In the genomic region with DNA sequence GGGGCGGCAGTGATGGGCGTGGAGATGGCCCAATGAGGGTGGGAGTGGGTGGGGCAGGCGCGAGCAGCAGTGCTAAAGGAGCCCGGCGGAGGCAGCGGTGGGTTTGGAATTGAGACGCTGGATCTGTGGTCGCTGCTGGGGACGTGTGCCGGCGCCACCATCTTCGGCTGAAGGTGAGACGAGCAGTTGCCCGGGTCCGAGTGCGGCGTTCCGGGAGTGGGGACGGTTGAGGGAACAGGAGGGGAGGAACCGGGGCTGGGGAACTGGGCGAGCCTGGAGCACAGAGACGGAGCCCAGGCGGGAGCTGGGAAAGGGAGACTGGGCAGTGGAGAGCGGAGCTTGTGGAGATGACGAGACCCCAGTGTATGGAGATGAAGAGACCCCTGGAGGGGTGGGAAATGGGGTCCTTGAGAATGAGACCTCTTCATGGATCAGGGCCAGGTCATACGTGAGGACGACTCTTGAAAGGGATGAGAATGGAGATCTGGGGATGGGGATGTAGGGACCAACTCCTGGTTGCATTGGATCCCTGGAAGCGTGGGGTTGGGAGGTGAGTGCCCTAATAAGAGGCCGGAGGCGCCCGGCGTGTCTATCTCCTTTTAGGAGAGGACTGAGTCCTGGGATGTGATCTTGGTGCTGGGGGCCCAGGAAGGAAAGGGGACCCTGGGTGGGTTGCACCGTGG, we compare ENCODE assay signal across 8 mouse cellular contexts. TPM values are rescaled to one million over a fixed set of nuclear protein-coding genes. Genes with fewer than 3 reads are reported as not detected.
DNase-seq lines count a peak whose midpoint lies in the region; ATAC-seq and TF ChIP-seq lines count a peak whose summit lies in the region.

No protein-coding gene starts in this region.

- no peak for DNase-seq in cerebellum, adult 2 months
- no peak for DNase-seq in cerebellum, postnatal 4 days (ENCODE audit: low spot score in 2 of 2)
- no peak for DNase-seq in neural tube, embryonic 11.5 days (ENCODE audit: low spot score)
- DNase-seq in neural tube, embryonic 10.5 days (ENCODE audit: extremely low spot score, low spot score): no peak
- peak; percentile 40 for DNase-seq in liver

- peak overlapping the region; percentile 91 for H3K4me3 ChIP-seq in cerebellum, adult 2 months (replicated peaks; ENCODE audit: insufficient read depth, low read depth, low read length)
- peak overlapping the region; percentile 87 for H3K4me3 ChIP-seq in neural tube, embryonic 11.5 days (ENCODE audit: low read depth, low read length)
- H3K4me3 ChIP-seq in forebrain, embryonic 13.5 days: peak overlapping the region; percentile 96
- peak overlapping the region; percentile 73 for H3K4me3 ChIP-seq in small intestine, adult 2 months (ENCODE audit: low read depth, low read length)

- peak overlapping the region; percentile 73 for H3K27ac ChIP-seq in cerebellum, adult 2 months (ENCODE audit: insufficient read depth, low read length)
- peak overlapping the region; percentile 94 for H3K27ac ChIP-seq in neural tube, embryonic 11.5 days (ENCODE audit: low read depth, low read length)
- peak overlapping the region; percentile 95 for H3K27ac ChIP-seq in forebrain, embryonic 13.5 days
- no peak overlapping the region for H3K27ac ChIP-seq in small intestine, adult 2 months (ENCODE audit: insufficient read depth, low read depth, low read length)

- under 1% methylated on average over 34 of the region's 34 CpGs for WGBS in cerebellum, adult 2 months
- WGBS in neural tube, embryonic 11.5 days: under 1% methylated on average over 34 of the region's 34 CpGs
- WGBS in forebrain, embryonic 13.5 days: under 1% methylated on average over 34 of the region's 34 CpGs
- 2% methylated on average over 34 of the region's 34 CpGs for WGBS in small intestine, adult 2 months

- H3K4me1 ChIP-seq in cerebellum, adult 2 months (ENCODE audit: control insufficient read depth, insufficient read depth, low read length): no peaks in the 10 kb centered on the region; the same call in 1 of the 2 replicates
- H3K4me1 ChIP-seq in neural tube, embryonic 11.5 days (ENCODE audit: control insufficient read depth, insufficient read depth, low read length): peaks cover 7% of the 10 kb centered on the region; the same call in 1 of the 2 replicates
- peaks cover 20% of the 10 kb centered on the region for H3K4me1 ChIP-seq in forebrain, embryonic 13.5 days
- H3K4me1 ChIP-seq in small intestine, adult 2 months (ENCODE audit: control insufficient read depth, insufficient read depth, insufficient read length, low read length): peaks cover 9% of the 10 kb centered on the region

- no peaks in the 10 kb centered on the region for H3K36me3 ChIP-seq in neural tube, embryonic 11.5 days (ENCODE audit: control insufficient read depth, insufficient read depth, low read length)
- no peaks in the 10 kb centered on the region for H3K36me3 ChIP-seq in forebrain, embryonic 13.5 days (ENCODE audit: poor library complexity, severe bottlenecking)
- no peaks in the 10 kb centered on the region for H3K36me3 ChIP-seq in small intestine, adult 2 months (ENCODE audit: control insufficient read depth, insufficient read depth, low read length)

- peak; percentile 7; the same call in 1 of the 2 replicates for TF ChIP-seq CTCF in cerebellum, adult 2 months (IDR thresholded peaks at IDR 0.05; ENCODE audit: borderline replicate concordance, insufficient read depth, low read depth, low read length)
- TF ChIP-seq CTCF in small intestine, adult 2 months (IDR thresholded peaks at IDR 0.05; ENCODE audit: extremely low read depth, insufficient read length, insufficient replicate concordance, low read depth, low read length): no peak

- H3K27me3 ChIP-seq in cerebellum, adult 2 months (ENCODE audit: control insufficient read depth, insufficient read depth, low read length): no peaks in the 10 kb centered on the region
- no peaks in the 10 kb centered on the region for H3K27me3 ChIP-seq in neural tube, embryonic 11.5 days (ENCODE audit: control insufficient read depth, insufficient read depth, low read length)
- no peaks in the 10 kb centered on the region for H3K27me3 ChIP-seq in forebrain, embryonic 13.5 days
- peaks cover 29% of the 10 kb centered on the region for H3K27me3 ChIP-seq in small intestine, adult 2 months (ENCODE audit: control insufficient read depth, insufficient read depth, low read length)

- no peak for TF ChIP-seq POLR2A in cerebellum, adult 2 months (IDR thresholded peaks at IDR 0.05; ENCODE audit: borderline replicate concordance, insufficient read depth, low read length)
- no peak for TF ChIP-seq POLR2A in small intestine, adult 2 months (IDR thresholded peaks at IDR 0.05; ENCODE audit: low read depth, low read length)

- H3K9ac ChIP-seq in neural tube, embryonic 11.5 days (ENCODE audit: low read length): peak overlapping the region; percentile 95
- peak overlapping the region; percentile 98 for H3K9ac ChIP-seq in forebrain, embryonic 13.5 days

- ATAC-seq in neural tube, embryonic 11.5 days (ENCODE audit: insufficient read depth, low FRiP score, low TSS enrichment): peak; percentile 48
- ATAC-seq in forebrain, embryonic 13.5 days: peak; percentile 39
- ATAC-seq in granulocyte monocyte progenitor cell, adult 5-6 weeks (replicated peaks; ENCODE audit: poor library complexity, severe bottlenecking): no peak

- peak overlapping the region; percentile 68 for H3K4me2 ChIP-seq in neural tube, embryonic 11.5 days (ENCODE audit: low read depth)
- peak overlapping the region; percentile 76 for H3K4me2 ChIP-seq in forebrain, embryonic 13.5 days

- no peaks in the 10 kb centered on the region for H3K9me3 ChIP-seq in neural tube, embryonic 11.5 days (ENCODE audit: control insufficient read depth, low read length)
- H3K9me3 ChIP-seq in forebrain, embryonic 13.5 days (replicated peaks): no peaks in the 10 kb centered on the region

RNA-seq across cellular contexts. Expression of a gene that starts 0.8 kb away (rescaled TPM):
- 177 and 180 TPM in 2 replicates for polyA plus RNA-seq in cerebellum, adult 2 months (2012; rRNA removed)
- 138 and 159 TPM in 2 replicates for polyA plus RNA-seq in neural tube, embryonic 11.5 days (2014; fragmentation: Nextera tagmentation; extraction: Ambion mirVana)
- polyA plus RNA-seq in forebrain, embryonic 13.5 days (2015; fragmentation: Nextera tagmentation; extraction: Ambion mirVana): 108 and 122 TPM in 2 replicates
- 3.9 and 6.8 TPM in 2 replicates for polyA plus RNA-seq in small intestine, adult 2 months (2012; rRNA removed)
- 0.37 TPM in 1 of 2 replicates, not detected in the other for total RNA-seq in granulocyte monocyte progenitor cell, adult 5-6 weeks (2014; fragmentation: Nextera tagmentation)
- 0.21 and 0.30 TPM in 2 replicates for total RNA-seq in granulocyte monocyte progenitor cell, adult 5-6 weeks (2017)

Comparison
In these comparisons a context has a peak if more than half of its experiments do, and no peak if none do; other contexts are left out.
1. RNA of a gene that starts 0.8 kb away (polyA plus RNA-seq): 177 to 180 TPM in cerebellum, adult 2 months, 138 to 159 TPM in neural tube, embryonic 11.5 days and 108 to 122 TPM in forebrain, embryonic 13.5 days; 3.9 to 6.8 TPM in small intestine, adult 2 months; every median in the first group is over 10 times any median in the second.
2. Peak in every context shown above with its lines, with median percentiles within 50 percentile points of each other: H3K4me3 ChIP-seq.